Mouse (Mus musculus) left cerebral cortex, adult 18-20 months (tissue): ENCODE data around the gene Prdx5. TPM values are rescaled to one million over a fixed set of nuclear protein-coding genes. Genes with fewer than 3 reads are reported as not detected.

Experiments
- DNase-seq, 2 experiments: peaks; one replicate each; pipeline ENCODE4 v3.0.0; 2021 to 2022; ENCODE audit warnings: low spot score in 2 of 2, mixed read lengths in 1 of 2
- total RNA-seq, 2 experiments: library from RNA; stranded (reverse); gene quantifications; 2 replicates each; pipeline ENCODE4 v1.2.3; 2021

Gene Prdx5
- total RNA-seq, 2 experiments from 2014 or later: 367 to 381 TPM

GRCm38 (mm10) chr19:6939106-6940002 is 29.4 kb upstream of the Prdx5 start:
- DNase-seq: no peak

GRCm38 (mm10) chr19:6937541-6938465 is 27.9 kb upstream of the Prdx5 start:
- no peak for DNase-seq

GRCm38 (mm10) chr19:6936299-6936698 is 26.4 kb upstream of the Prdx5 start:
- DNase-seq: no peak

- no peak for DNase-seq
These were observed 24.5 kb upstream of the Prdx5 start, which contains the start of gene Kcnk4 for GRCm38 (mm10) chr19:6934195-6934977. Gene Kcnk4, minus strand, starts transcription at chr19:6934515.

- DNase-seq: peak; percentile 58 to 75
These were observed 23.7 kb upstream of the Prdx5 start for GRCm38 (mm10) chr19:6933436-6934194.

- DNase-seq: no peak
These were observed 23.2 kb upstream of the Prdx5 start for GRCm38 (mm10) chr19:6933102-6933435.

- no peak for DNase-seq
These were observed 22.1 kb upstream of the Prdx5 start for GRCm38 (mm10) chr19:6932018-6932417.

- DNase-seq: no peak
These were observed 21.1 kb upstream of the Prdx5 start for GRCm38 (mm10) chr19:6931002-6931401.

GRCm38 (mm10) chr19:6928080-6928479 is 18.2 kb upstream of the Prdx5 start:
- DNase-seq: no peak

- no peak for DNase-seq
These were observed 16.8 kb upstream of the Prdx5 start for GRCm38 (mm10) chr19:6926559-6927255.

- no peak for DNase-seq
These were observed 15.9 kb upstream of the Prdx5 start for GRCm38 (mm10) chr19:6925611-6926329.

- DNase-seq: no peak
These were observed 15.3 kb upstream of the Prdx5 start, which contains the start of gene Catsperz for GRCm38 (mm10) chr19:6925307-6925573. Gene Catsperz, minus strand, starts transcription at chr19:6925380.

GRCm38 (mm10) chr19:6924461-6925306 is 14.8 kb upstream of the Prdx5 start:
- DNase-seq: peak; percentile 89 to 92

- DNase-seq: no peak
These were observed 13.2 kb upstream of the Prdx5 start for GRCm38 (mm10) chr19:6922901-6923735.

GRCm38 (mm10) chr19:6921647-6922567 is 12.0 kb upstream of the Prdx5 start, which contains the start of gene Esrra:
Gene Esrra, minus strand, starts transcription at chr19:6921813.
- peak; percentile 100 for DNase-seq
